In genomic region chr19:6401131-6401815, GRCm38 (mm10) we compare ENCODE assay signal across 7 mouse cellular contexts. TPM values are rescaled to one million over a fixed set of nuclear protein-coding genes. Genes with fewer than 3 reads are reported as not detected.
DNase-seq lines count a peak whose midpoint lies in the region; ATAC-seq and TF ChIP-seq lines count a peak whose summit lies in the region.

No protein-coding gene starts in this region.

- under 1% methylated on average over 30 of the region's 32 CpGs for WGBS in forebrain, postnatal 0 days

- intact Hi-C loops in heart, postnatal 36 days (cut with DNase I), result loop anchor here (2.0 kb wide), 1 partner anchor 52 kb away; no protein-coding TSS in a partner anchor
- intact Hi-C loops in left cerebral cortex, postnatal 4 days (cut with DNase I), result no loop called here

- no peaks in the 10 kb centered on the region for H3K9me3 ChIP-seq in forebrain, postnatal 0 days (ENCODE audit: low read length)

- H3K9ac ChIP-seq in forebrain, postnatal 0 days, result peak overlapping the region; percentile 73

- H3K27me3 ChIP-seq in forebrain, postnatal 0 days (ENCODE audit: insufficient read depth, low read length), result no peaks in the 10 kb centered on the region

- H3K4me3 ChIP-seq in forebrain, postnatal 0 days (ENCODE audit: low read depth, low read length), result peak overlapping the region; percentile 51

- peak overlapping the region; percentile 98 for H3K4me2 ChIP-seq in forebrain, postnatal 0 days (ENCODE audit: low read depth)

- H3K4me1 ChIP-seq in forebrain, postnatal 0 days (ENCODE audit: insufficient read depth), result peaks cover 9% of the 10 kb centered on the region; the same call in 1 of the 2 replicates

- no peak overlapping the region for H3K27ac ChIP-seq in forebrain, postnatal 0 days (ENCODE audit: low read depth, low read length)

- DNase-seq in T-cell, adult 2 months (ENCODE audit: low spot score), result peak; percentile 80
- peak; percentile 73 for DNase-seq in cerebellum, adult 8-10 months
- peak; percentile 68 for DNase-seq in forebrain, postnatal 0 days
- peak; percentile 90 to 92 for DNase-seq in heart, postnatal 36 days
- DNase-seq in left cerebral cortex, postnatal 4 days, result peak; percentile 71
- DNase-seq in mesoderm, embryonic 11.5 days (ENCODE audit: low read depth, low spot score), result peak; percentile 71
- DNase-seq in spleen, adult 12 weeks (ENCODE audit: low spot score), result peak; percentile 55

- peak; percentile 5; the same call in 1 of the 2 replicates for ATAC-seq in forebrain, postnatal 0 days

- no peaks in the 10 kb centered on the region for H3K36me3 ChIP-seq in forebrain, postnatal 0 days (ENCODE audit: insufficient read depth)

- TF ChIP-seq CTCF in forebrain, postnatal 0 days (IDR thresholded peaks at IDR 0.05; ENCODE audit: low read depth), result peak; percentile 84

RNA-seq across cellular contexts. Expression of gene Rasgrp2, which starts 2.1 kb away (rescaled TPM):
- 125 and 170 TPM in 2 replicates for total RNA-seq in forebrain, postnatal 0 days (2014; rRNA removed)
- 130 and 150 TPM in 2 replicates for polyA plus RNA-seq in forebrain, postnatal 0 days (2015; fragmentation: Nextera tagmentation; extraction: Ambion mirVana)
- total RNA-seq in heart, postnatal 36 days (2021), result 10 to 100 TPM; 38.8 to 57.2 TPM
- total RNA-seq in left cerebral cortex, postnatal 4 days (2021), result 100 to 1,000 TPM; 225 to 228 TPM

RNA-seq across cellular contexts. Expression of gene Pygm, which starts 17.1 kb away (rescaled TPM):
- 6.2 and 8.8 TPM in 2 replicates for total RNA-seq in forebrain, postnatal 0 days (2014; rRNA removed)
- polyA plus RNA-seq in forebrain, postnatal 0 days (2015; fragmentation: Nextera tagmentation; extraction: Ambion mirVana), result 4.7 and 7.6 TPM in 2 replicates
- total RNA-seq in heart, postnatal 36 days (2021), result 1,000 to 10,000 TPM; 1,171 to 1,191 TPM
- 1 to 10 TPM; 6.2 to 8.2 TPM for total RNA-seq in left cerebral cortex, postnatal 4 days (2021)

RNA-seq across cellular contexts. Expression of gene Nrxn2, which starts 17.3 kb away (rescaled TPM):
- total RNA-seq in forebrain, postnatal 0 days (2014; rRNA removed), result 213 and 256 TPM in 2 replicates
- polyA plus RNA-seq in forebrain, postnatal 0 days (2015; fragmentation: Nextera tagmentation; extraction: Ambion mirVana), result 45.1 and 49.4 TPM in 2 replicates
- 1 to 10 TPM; 3.9 to 4.5 TPM for total RNA-seq in heart, postnatal 36 days (2021)
- total RNA-seq in left cerebral cortex, postnatal 4 days (2021), result 100 to 1,000 TPM; 695 to 758 TPM

RNA-seq across cellular contexts. Expression of gene Sf1, which starts 37.8 kb away (rescaled TPM):
- 70.0 and 113 TPM in 2 replicates for total RNA-seq in forebrain, postnatal 0 days (2014; rRNA removed)
- 89.7 and 102 TPM in 2 replicates for polyA plus RNA-seq in forebrain, postnatal 0 days (2015; fragmentation: Nextera tagmentation; extraction: Ambion mirVana)
- 100 to 1,000 TPM in 1 of 2 experiments, 10 to 100 TPM in 1; 89.4 to 101 TPM for total RNA-seq in heart, postnatal 36 days (2021)
- 100 to 1,000 TPM; 231 to 244 TPM for total RNA-seq in left cerebral cortex, postnatal 4 days (2021)

Comparison
In these comparisons a context has a peak if more than half of its experiments do, and no peak if none do; other contexts are left out.
1. RNA of gene Pygm, which starts 17.1 kb away (total RNA-seq): 1,171 to 1,191 TPM in heart, postnatal 36 days; 6.2 to 8.2 TPM in left cerebral cortex, postnatal 4 days and 6.2 to 8.8 TPM in forebrain, postnatal 0 days; every median in the first group is over 100 times any median in the second.
2. RNA of gene Nrxn2, which starts 17.3 kb away (total RNA-seq): 695 to 758 TPM in left cerebral cortex, postnatal 4 days and 213 to 256 TPM in forebrain, postnatal 0 days; 3.9 to 4.5 TPM in heart, postnatal 36 days; every median in the first group is over 10 times any median in the second.
3. Peak in every context shown above with its lines, with median percentiles within 50 percentile points of each other: DNase-seq.